Mouse (Mus musculus) kidney, postnatal 0 days (tissue): ENCODE measurements around the gene Xpo6. TPM values are rescaled to one million over a fixed set of nuclear protein-coding genes. Genes with fewer than 3 reads are reported as not detected.

Source experiments
- ATAC-seq: fragments of 200-750 bp; cut with Nextera tagmentation; replicated peaks from 2 replicates; pipeline ENCODE4 v1.8.0; 2017; ENCODE audit warnings: low read depth, moderate number of reproducible peaks, moderate TSS enrichment, moderate library complexity; ENCODE audit not compliant: low FRiP score
- DNase-seq: peaks from one replicate; pipeline ENCODE4 v3.0.0-alpha.2; 2016; ENCODE audit warnings: low spot score
- H3K27ac ChIP-seq: fragments of 300-500 bp; sonication (generic); 2 replicates; pipeline ENCODE4 v1.5.1; 2014; ENCODE audit warnings: mild to moderate bottlenecking
- H3K27me3 ChIP-seq: fragments of 300-500 bp; sonication (generic); 2 replicates; pipeline ENCODE4 v1.6.1; 2014; ENCODE audit warnings: low read length, mixed read lengths; ENCODE audit not compliant: insufficient read depth
- H3K36me3 ChIP-seq: fragments of 300-500 bp; sonication (generic); 2 replicates; pipeline ENCODE4 v1.6.1; 2014; ENCODE audit warnings: low read length, mixed read lengths; ENCODE audit not compliant: insufficient read depth
- H3K4me1 ChIP-seq: fragments of 300-500 bp; sonication (generic); replicated peaks from 2 replicates; pipeline ENCODE4 v1.6.1; 2014; ENCODE audit warnings: antibody characterized with exemption, low read length, mixed read lengths; ENCODE audit not compliant: insufficient read depth
- H3K4me2 ChIP-seq: fragments of 300-500 bp; sonication (generic); 2 replicates; pipeline ENCODE4 v1.6.1; 2014; ENCODE audit warnings: mild to moderate bottlenecking, low read length, moderate library complexity, mixed read lengths
- H3K4me3 ChIP-seq: fragments of 300-500 bp; sonication (generic); replicated peaks from 2 replicates; pipeline ENCODE4 v1.5.1; 2014; ENCODE audit warnings: low read depth, low read length
- H3K9ac ChIP-seq: fragments of 300-500 bp; sonication (generic); 2 replicates; pipeline ENCODE4 v1.6.1; 2014; ENCODE audit warnings: low read depth, low read length
- H3K9me3 ChIP-seq: fragments of 300-500 bp; sonication (generic); replicated peaks from 2 replicates; pipeline ENCODE4 v1.6.1; 2016; ENCODE audit warnings: low read length, inconsistent platforms, mixed read lengths
- CTCF ChIP-seq: IDR thresholded peaks from 2 replicates; pipeline ENCODE4 v1.5.1; 2016; ENCODE audit warnings: antibody characterized with exemption, low read depth, mild to moderate bottlenecking, moderate library complexity
- WGBS: fragments of 180-500 bp; shearing (Covaris S2); extraction: QIAGEN DNeasy Blood & Tissue Kit; methylation state at CpG from one replicate; pipeline ENCODE4 v1.1.7; 2014; 5-methylcytosine and 5-hydroxymethylcytosine counted together
- polyA plus RNA-seq: library from polyadenylated mRNA; unstranded; fragments of >200 nt; fragmentation: Nextera tagmentation; extraction: Ambion mirVana; gene quantifications from 2 replicates; pipeline ENCODE4 v1.2.1, GENCODE M21; 2015

Xpo6 gene
- polyA plus RNA-seq, 1 experiment from 2014 or later = 31.5 TPM

DNA sequence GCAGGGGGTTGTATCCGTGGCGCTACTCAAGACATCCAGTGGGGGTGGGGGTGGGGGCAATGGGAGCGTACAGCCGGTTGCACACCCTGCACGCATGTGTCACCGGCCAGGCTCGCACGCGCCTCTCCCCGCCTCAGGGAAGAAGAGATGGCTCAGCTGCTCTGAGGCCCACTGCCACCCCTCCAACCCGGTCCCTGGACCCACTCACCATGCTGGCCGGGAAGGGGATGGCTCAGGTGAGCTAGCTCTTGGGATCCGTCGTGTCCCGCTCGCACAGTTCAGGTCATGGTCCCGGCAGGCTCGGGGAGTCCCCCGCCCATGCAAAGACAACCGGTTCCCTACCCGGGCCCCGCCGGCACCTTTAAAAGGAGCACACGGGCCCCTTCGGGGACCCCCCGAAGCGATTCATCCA lies 604 bp downstream of the Xpo6 start:
- H3K9ac ChIP-seq = peak overlapping the region; percentile 92
- no peaks in the 10 kb centered on the region for H3K27me3 ChIP-seq
- peak overlapping the region; percentile 80 for H3K4me3 ChIP-seq
- peak overlapping the region; percentile 72 for H3K4me2 ChIP-seq
- peak overlapping the region; percentile 90 for H3K27ac ChIP-seq
- no peaks in the 10 kb centered on the region for H3K9me3 ChIP-seq
- 0 out of 2 replicates have a peak, but pooled peaks cover 3% of the 10 kb centered on the region for H3K36me3 ChIP-seq
- peak; percentile 62 for ATAC-seq
- 0% methylated on average over 24 of the region's 27 CpGs for WGBS
- TF ChIP-seq CTCF = no peak
- DNase-seq = peak; percentile 54
- 0 out of 2 replicates have a peak, but pooled peaks cover 5% of the 10 kb centered on the region for H3K4me1 ChIP-seq

DNA sequence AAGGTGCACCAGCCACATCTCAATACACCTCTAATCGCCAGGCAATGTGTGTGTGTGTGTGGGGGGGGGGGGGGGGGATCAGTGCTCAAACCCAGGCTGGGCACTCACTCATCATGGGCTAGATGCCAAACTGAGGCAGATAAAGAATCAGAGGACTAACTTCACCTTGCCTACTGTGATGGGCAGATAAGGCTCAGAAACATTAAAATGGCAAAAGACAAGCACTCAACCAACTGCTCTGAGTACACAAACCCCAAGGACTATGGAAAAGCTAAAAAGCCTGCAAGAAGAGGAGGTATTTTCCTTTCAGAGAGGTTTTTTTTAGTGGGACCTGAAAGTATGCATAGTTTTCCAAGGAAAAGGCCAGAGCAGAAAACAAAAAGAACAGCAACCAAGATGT lies 1.4 kb downstream of the Xpo6 start:
- Histone ChIP-seq H3K27me3 (no peaks in the 10 kb centered on the region), H3K36me3 (0 out of 2 replicates have a peak, but pooled peaks cover 3% of the 10 kb centered on the region), H3K9me3 (no peaks in the 10 kb centered on the region), H3K27ac (peak overlapping the region; percentile 9; the same call in 1 of the 2 replicates), H3K4me1 (0 out of 2 replicates have a peak, but pooled peaks cover 5% of the 10 kb centered on the region), H3K4me3 (peak overlapping the region; percentile 80), H3K4me2 (peak overlapping the region; percentile 72), H3K9ac (peak overlapping the region; percentile 92)
- WGBS = 36% methylated on average over 1 of the region's 1 CpGs
- DNase-seq (no peak), ATAC-seq (no peak)
- no peak for TF ChIP-seq CTCF

DNA sequence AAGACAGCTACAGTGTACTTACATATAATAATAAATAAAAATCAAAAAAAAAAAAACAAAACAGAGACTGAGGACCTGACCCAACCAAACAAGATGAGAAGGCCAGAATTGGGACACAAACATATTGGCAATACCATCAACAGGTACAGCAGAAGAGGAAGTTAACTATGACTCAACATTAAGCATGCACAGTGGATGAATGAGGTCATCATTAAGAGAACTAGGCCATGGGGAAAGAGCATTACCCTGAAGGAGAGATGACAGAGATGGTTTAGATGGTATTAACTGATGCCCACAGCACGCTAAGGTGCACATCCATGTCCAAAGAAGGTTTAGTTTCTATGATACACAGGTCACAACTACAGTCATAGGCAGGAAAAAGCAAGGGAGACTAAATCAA lies 6.1 kb downstream of the Xpo6 start:
- ATAC-seq = no peak
- Histone ChIP-seq H3K36me3 (0 out of 2 replicates have a peak, but pooled peaks cover 6% of the 10 kb centered on the region), H3K4me2 (no peak overlapping the region), H3K27ac (no peak overlapping the region), H3K9me3 (no peaks in the 10 kb centered on the region), H3K9ac (no peak overlapping the region), H3K27me3 (no peaks in the 10 kb centered on the region), H3K4me3 (no peak overlapping the region), H3K4me1 (0 out of 2 replicates have a peak, but pooled peaks cover 5% of the 10 kb centered on the region)
- WGBS = 97% methylated on average over 1 of the region's 1 CpGs
- no peak for TF ChIP-seq CTCF
- no peak for DNase-seq

DNA sequence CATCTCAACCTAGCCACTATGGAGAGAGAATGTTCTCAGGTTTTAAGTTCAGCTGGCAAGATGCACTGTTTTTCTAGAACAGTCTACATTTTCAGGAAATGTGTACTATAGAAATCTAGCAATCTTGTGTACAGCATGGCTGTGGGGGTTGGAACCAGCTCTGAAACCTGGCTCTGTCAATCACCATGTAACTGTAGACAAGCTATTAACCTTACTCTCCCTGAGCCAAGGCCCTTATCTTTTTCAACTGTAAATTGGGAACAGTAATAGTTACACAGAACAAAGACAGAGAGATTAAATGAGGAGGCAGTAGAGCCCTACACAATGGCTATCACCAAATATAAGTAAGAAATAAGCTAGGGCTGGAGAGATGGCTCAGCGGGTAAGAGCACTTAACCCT lies 8.8 kb downstream of the Xpo6 start:
- Histone ChIP-seq H3K4me2 (no peak overlapping the region), H3K27me3 (no peaks in the 10 kb centered on the region), H3K27ac (no peak overlapping the region), H3K9ac (no peak overlapping the region), H3K9me3 (no peaks in the 10 kb centered on the region), H3K4me3 (no peak overlapping the region), H3K4me1 (no peaks in the 10 kb centered on the region), H3K36me3 (0 out of 2 replicates have a peak, but pooled peaks cover 6% of the 10 kb centered on the region)
- ATAC-seq (no peak), DNase-seq (no peak)
- WGBS = 93% methylated on average over 1 of the region's 1 CpGs
- no peak for TF ChIP-seq CTCF

DNA sequence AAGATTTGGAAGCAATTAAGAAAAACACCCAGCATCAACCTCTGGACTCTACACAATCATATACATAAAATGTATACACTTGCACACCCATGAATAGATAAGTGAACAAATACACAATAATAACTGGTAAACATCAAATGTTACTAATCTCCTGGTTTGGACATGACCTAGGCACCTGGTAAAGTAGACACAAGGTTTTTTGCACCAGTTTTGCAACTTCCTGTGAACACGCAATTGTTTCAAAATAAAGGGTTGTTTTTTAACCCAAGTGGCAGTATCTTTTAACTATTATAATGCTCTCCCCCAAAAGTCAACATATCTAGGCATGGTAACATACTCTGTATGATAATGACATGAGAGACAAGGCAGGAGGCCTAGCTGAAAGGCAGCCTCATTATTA lies 10.8 kb downstream of the Xpo6 start:
- WGBS = 81% methylated on average over 1 of the region's 1 CpGs

DNA sequence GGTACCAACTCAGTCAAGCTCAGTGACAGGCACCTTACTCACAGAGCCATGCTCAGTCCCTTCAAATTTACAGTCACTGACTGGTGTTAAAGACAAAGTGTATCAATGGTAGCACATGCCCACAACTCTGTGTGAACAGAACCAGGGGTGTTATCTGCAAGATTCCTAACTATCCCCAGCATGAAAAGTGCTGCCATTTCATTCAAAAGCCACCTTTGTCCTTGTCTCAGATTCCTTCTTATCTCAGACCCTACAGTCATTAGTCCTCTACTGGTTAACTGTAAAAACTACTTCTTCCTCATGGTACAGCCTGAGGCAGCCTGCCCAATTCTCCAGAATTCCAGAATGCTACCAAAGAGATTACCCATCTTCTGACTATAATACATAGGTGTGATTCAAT lies 14.3 kb downstream of the Xpo6 start:
- Histone ChIP-seq H3K4me2 (no peak overlapping the region), H3K36me3 (0 out of 2 replicates have a peak, but pooled peaks cover 3% of the 10 kb centered on the region), H3K4me1 (peaks cover 11% of the 10 kb centered on the region; the same call in 1 of the 2 replicates), H3K9me3 (no peaks in the 10 kb centered on the region), H3K27ac (no peak overlapping the region), H3K4me3 (no peak overlapping the region), H3K9ac (no peak overlapping the region), H3K27me3 (no peaks in the 10 kb centered on the region)
- TF ChIP-seq CTCF = no peak
- ATAC-seq (no peak), DNase-seq (no peak)

More for the DNA sequence above, 10.8 kb downstream of the Xpo6 start:
- Histone ChIP-seq H3K9me3 (no peaks in the 10 kb centered on the region), H3K27ac (no peak overlapping the region), H3K4me2 (no peak overlapping the region), H3K4me3 (no peak overlapping the region), H3K36me3 (0 out of 2 replicates have a peak, but pooled peaks cover 3% of the 10 kb centered on the region), H3K27me3 (no peaks in the 10 kb centered on the region), H3K9ac (no peak overlapping the region), H3K4me1 (no peaks in the 10 kb centered on the region)
- DNase-seq (no peak), ATAC-seq (no peak)
- TF ChIP-seq CTCF = no peak

DNA sequence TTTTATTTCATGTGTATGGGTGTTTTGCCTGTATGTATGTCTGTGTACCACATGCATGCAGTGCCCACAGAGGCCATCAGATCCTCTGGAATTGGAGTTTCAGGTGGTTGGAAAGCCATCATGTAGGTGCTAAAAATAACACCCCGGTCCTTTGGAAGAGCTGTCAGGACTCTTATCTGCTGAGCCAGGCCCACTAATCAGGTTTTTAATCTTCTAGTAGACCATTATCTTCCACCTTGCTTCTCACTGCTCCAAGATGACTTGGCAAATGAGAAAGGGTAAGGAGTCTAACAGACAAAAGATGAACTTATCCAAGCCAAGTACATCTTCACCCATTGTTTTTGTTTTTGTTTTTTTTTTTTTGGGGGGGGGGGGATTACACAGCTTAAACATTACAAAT lies 16.7 kb downstream of the Xpo6 start:
- Histone ChIP-seq H3K9me3 (no peaks in the 10 kb centered on the region), H3K27ac (no peak overlapping the region), H3K27me3 (no peaks in the 10 kb centered on the region), H3K4me3 (no peak overlapping the region), H3K36me3 (no peaks in the 10 kb centered on the region), H3K9ac (no peak overlapping the region), H3K4me1 (peaks cover 16% of the 10 kb centered on the region; the same call in 1 of the 2 replicates), H3K4me2 (no peak overlapping the region)
- DNase-seq = no peak
- 52% methylated on average over 1 of the region's 1 CpGs for WGBS
- no peak for TF ChIP-seq CTCF
- ATAC-seq = no peak
